Mouse (Mus musculus): ENCODE measurements at regions not wholly inside any gene's neighbourhood (a gene's known extent, or its start where the extent isn't known, plus 50 kb on each side); places are given as distances from the start of the nearest gene placed in this dataset.

DNA sequence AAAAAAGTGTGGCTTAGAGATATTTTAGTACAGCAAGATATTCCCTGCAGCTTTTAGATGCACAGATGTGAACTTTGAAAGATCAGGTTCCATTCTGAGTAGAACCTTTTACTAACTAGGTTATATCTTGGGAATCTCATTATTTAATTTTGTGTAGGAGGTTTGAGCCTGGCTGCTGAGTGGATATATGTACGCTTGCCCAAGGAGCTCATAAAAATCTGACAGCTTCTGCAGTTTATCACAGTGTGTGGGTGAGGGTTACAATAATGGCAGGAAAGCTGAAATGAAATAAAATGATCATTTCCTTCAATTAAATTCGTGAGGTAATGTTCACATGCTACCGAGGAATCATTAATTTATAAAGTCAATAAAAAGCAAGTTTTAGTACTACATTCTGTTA lies 1746.3 kb upstream of the Cdh9 start:
- TF ChIP-seq EP300 (optimal IDR thresholded peaks at IDR 0.05) (no peak), CTCF (IDR thresholded peaks at IDR 0.05; ENCODE audit: low read depth) (no peak)
